Mouse (Mus musculus): ENCODE results near the gene Gm8994. TPM values are rescaled to one million over a fixed set of nuclear protein-coding genes. Genes with fewer than 3 reads are reported as not detected.
"Not testable (repeated sequence)": the region's sequence is repeated elsewhere in the genome, so short reads cannot be mapped to it uniquely, and the experiment has no call there.

The Gm8994 gene
- total RNA-seq (2014; rRNA removed; ENCODE audit: low replicate concordance) (not detected in 2 replicates), polyA plus RNA-seq (2015; fragmentation: Nextera tagmentation; extraction: Ambion mirVana) (not detected in 2 replicates)

DNA sequence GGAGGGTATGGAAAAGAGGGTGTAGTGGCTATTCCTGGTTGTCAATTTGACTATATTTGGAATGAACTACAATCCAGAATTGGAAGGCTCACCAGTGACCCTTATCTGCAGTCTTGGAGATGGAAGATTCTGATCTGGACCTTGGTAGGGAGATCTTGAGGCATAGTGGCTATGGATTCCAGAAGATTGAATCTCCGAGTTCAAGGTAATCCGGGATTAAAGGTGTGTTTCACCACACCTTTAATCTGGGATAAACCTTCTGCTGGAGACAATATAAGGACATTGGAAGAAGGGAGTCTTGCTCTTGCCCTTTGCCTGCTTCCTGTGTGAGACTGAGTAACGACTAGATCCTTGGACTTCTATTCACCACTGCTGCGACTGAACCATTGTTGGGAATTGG is at the start of gene Gm8994:
Gene Gm8994, plus strand, starts transcription at position 301 of the 400 bp plus-strand sequence.
- not testable (repeated sequence) for H3K4me2 ChIP-seq (ENCODE audit: low read depth, low read length); H3K4me1 ChIP-seq (ENCODE audit: control insufficient read depth, insufficient read depth); DNase-seq (ENCODE audit: low spot score); H3K9ac ChIP-seq (replicated peaks; ENCODE audit: low read depth, low read length); H3K4me3 ChIP-seq (ENCODE audit: low read depth, low read length); ATAC-seq (ENCODE audit: insufficient read depth, low read depth); H3K36me3 ChIP-seq (replicated peaks; ENCODE audit: control insufficient read depth, insufficient read depth, low read length); H3K27ac ChIP-seq (ENCODE audit: low read depth); H3K9me3 ChIP-seq (replicated peaks; ENCODE audit: control insufficient read depth, low read length); H3K27me3 ChIP-seq (ENCODE audit: control insufficient read depth, insufficient read depth, low read length)
- WGBS: 87% methylated on average over 4 of the region's 4 CpGs

- WGBS: 75% methylated on average over 4 of the region's 4 CpGs
Observed at GRCm38 (mm10) chr6:136277685-136278084, 49.7 kb upstream of the Gm8994 start.

GRCm38 (mm10) chr6:136284565-136284964 is 42.8 kb upstream of the Gm8994 start:
- Histone ChIP-seq H3K9me3 (replicated peaks; ENCODE audit: control insufficient read depth, low read length) (no peaks in the 10 kb centered on the region), H3K27ac (ENCODE audit: low read depth) (no peak overlapping the region), H3K27me3 (ENCODE audit: control insufficient read depth, insufficient read depth, low read length) (no peaks in the 10 kb centered on the region), H3K4me3 (ENCODE audit: low read depth, low read length) (no peak overlapping the region), H3K9ac (replicated peaks; ENCODE audit: low read depth, low read length) (no peak overlapping the region), H3K36me3 (replicated peaks; ENCODE audit: control insufficient read depth, insufficient read depth, low read length) (no peaks in the 10 kb centered on the region), H3K4me1 (ENCODE audit: control insufficient read depth, insufficient read depth) (no peaks in the 10 kb centered on the region), H3K4me2 (ENCODE audit: low read depth, low read length) (no peak overlapping the region)
- ATAC-seq (ENCODE audit: insufficient read depth, low read depth) (no peak), DNase-seq (ENCODE audit: low spot score) (no peak)
- WGBS: 73% methylated on average over 8 of the region's 8 CpGs
- no peak for TF ChIP-seq CTCF (IDR thresholded peaks at IDR 0.05; ENCODE audit: low read depth)
- no peak for TF ChIP-seq EP300 (IDR thresholded peaks at IDR 0.05; ENCODE audit: low read depth)

More at GRCm38 (mm10) chr6:136277685-136278084, 49.7 kb upstream of the Gm8994 start:
- TF ChIP-seq CTCF (IDR thresholded peaks at IDR 0.05; ENCODE audit: low read depth) (no peak), EP300 (IDR thresholded peaks at IDR 0.05; ENCODE audit: low read depth) (no peak)
- no peak for DNase-seq (ENCODE audit: low spot score)
- Histone ChIP-seq H3K27me3 (ENCODE audit: control insufficient read depth, insufficient read depth, low read length) (no peaks in the 10 kb centered on the region), H3K4me2 (ENCODE audit: low read depth, low read length) (no peak overlapping the region), H3K27ac (ENCODE audit: low read depth) (no peak overlapping the region), H3K36me3 (replicated peaks; ENCODE audit: control insufficient read depth, insufficient read depth, low read length) (no peaks in the 10 kb centered on the region), H3K9me3 (replicated peaks; ENCODE audit: control insufficient read depth, low read length) (no peaks in the 10 kb centered on the region), H3K9ac (replicated peaks; ENCODE audit: low read depth, low read length) (no peak overlapping the region), H3K4me1 (ENCODE audit: control insufficient read depth, insufficient read depth) (no peaks in the 10 kb centered on the region), H3K4me3 (ENCODE audit: low read depth, low read length) (no peak overlapping the region)
- no peak for ATAC-seq (ENCODE audit: insufficient read depth, low read depth)

DNA sequence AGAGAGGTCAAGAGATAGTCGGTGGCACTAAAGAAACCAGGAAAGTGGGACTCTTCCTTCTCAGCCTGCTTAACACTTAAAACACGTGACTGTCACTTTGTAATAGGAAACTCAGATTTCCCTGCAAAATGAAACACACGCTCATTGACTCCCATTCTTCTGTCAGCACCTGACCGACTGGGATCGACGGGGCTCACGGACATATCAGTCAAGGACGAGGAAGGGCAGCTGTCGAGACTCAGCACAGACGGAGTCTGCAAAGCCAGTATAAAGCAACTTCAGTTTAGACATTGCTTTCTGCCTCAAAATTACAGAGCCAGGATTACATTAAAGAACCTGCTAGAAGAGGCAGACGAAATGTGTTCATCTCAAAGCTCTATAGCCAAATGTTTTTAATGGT is 41.2 kb upstream of the Gm8994 start:
- Histone ChIP-seq H3K36me3 (replicated peaks; ENCODE audit: control insufficient read depth, insufficient read depth, low read length) (no peaks in the 10 kb centered on the region), H3K27ac (ENCODE audit: low read depth) (no peak overlapping the region), H3K4me1 (ENCODE audit: control insufficient read depth, insufficient read depth) (no peaks in the 10 kb centered on the region), H3K9me3 (replicated peaks; ENCODE audit: control insufficient read depth, low read length) (no peaks in the 10 kb centered on the region), H3K4me3 (ENCODE audit: low read depth, low read length) (no peak overlapping the region), H3K27me3 (ENCODE audit: control insufficient read depth, insufficient read depth, low read length) (no peaks in the 10 kb centered on the region), H3K9ac (replicated peaks; ENCODE audit: low read depth, low read length) (no peak overlapping the region), H3K4me2 (ENCODE audit: low read depth, low read length) (no peak overlapping the region)
- ATAC-seq (ENCODE audit: insufficient read depth, low read depth): no peak
- DNase-seq (ENCODE audit: low spot score): no peak
- 38% methylated on average over 11 of the region's 11 CpGs for WGBS
- TF ChIP-seq CTCF (IDR thresholded peaks at IDR 0.05; ENCODE audit: low read depth) (no peak), EP300 (IDR thresholded peaks at IDR 0.05; ENCODE audit: low read depth) (no peak)

DNA sequence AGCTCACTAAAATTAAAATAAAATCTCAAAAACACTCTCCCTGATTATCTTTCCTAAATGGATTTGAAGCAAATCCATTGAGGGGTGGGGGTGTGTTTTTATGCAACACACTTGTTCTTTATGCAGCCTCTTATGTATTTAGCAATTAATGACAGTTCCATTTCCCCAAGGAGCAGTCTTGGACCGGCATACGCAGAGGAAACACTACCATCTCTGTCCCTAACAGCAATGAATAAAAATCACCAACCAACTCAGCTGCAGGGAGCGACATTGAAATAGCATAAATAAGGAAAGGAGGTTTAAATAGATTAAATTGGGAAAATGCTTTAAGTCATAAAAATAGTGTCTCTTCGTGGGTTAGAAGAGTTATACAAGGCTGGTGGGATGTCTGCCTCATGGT is 40.8 kb upstream of the Gm8994 start:
- H3K9ac ChIP-seq (replicated peaks; ENCODE audit: low read depth, low read length): no peak overlapping the region
- 79% methylated on average over 4 of the region's 4 CpGs for WGBS
- H3K9me3 ChIP-seq (replicated peaks; ENCODE audit: control insufficient read depth, low read length): no peaks in the 10 kb centered on the region
- H3K4me3 ChIP-seq (ENCODE audit: low read depth, low read length): no peak overlapping the region
- no peaks in the 10 kb centered on the region for H3K36me3 ChIP-seq (replicated peaks; ENCODE audit: control insufficient read depth, insufficient read depth, low read length)
- ATAC-seq (ENCODE audit: insufficient read depth, low read depth) (no peak), DNase-seq (ENCODE audit: low spot score) (no peak)
- no peaks in the 10 kb centered on the region for H3K27me3 ChIP-seq (ENCODE audit: control insufficient read depth, insufficient read depth, low read length)
- H3K27ac ChIP-seq (ENCODE audit: low read depth): no peak overlapping the region
- TF ChIP-seq CTCF (IDR thresholded peaks at IDR 0.05; ENCODE audit: low read depth): no peak
- TF ChIP-seq EP300 (IDR thresholded peaks at IDR 0.05; ENCODE audit: low read depth): no peak
- H3K4me2 ChIP-seq (ENCODE audit: low read depth, low read length): no peak overlapping the region
- H3K4me1 ChIP-seq (ENCODE audit: control insufficient read depth, insufficient read depth): no peaks in the 10 kb centered on the region

- H3K4me2 ChIP-seq (ENCODE audit: low read depth, low read length): no peak overlapping the region
- no peak for TF ChIP-seq CTCF (IDR thresholded peaks at IDR 0.05; ENCODE audit: low read depth)
- TF ChIP-seq EP300 (IDR thresholded peaks at IDR 0.05; ENCODE audit: low read depth): no peak
- DNase-seq (ENCODE audit: low spot score): no peak
Observed at GRCm38 (mm10) chr6:136291424-136291823, 35.9 kb upstream of the Gm8994 start.

More at GRCm38 (mm10) chr6:136291424-136291823, 35.9 kb upstream of the Gm8994 start:
- H3K4me3 ChIP-seq (ENCODE audit: low read depth, low read length): no peak overlapping the region
- H3K4me1 ChIP-seq (ENCODE audit: control insufficient read depth, insufficient read depth): no peaks in the 10 kb centered on the region
- no peak overlapping the region for H3K27ac ChIP-seq (ENCODE audit: low read depth)
- ATAC-seq (ENCODE audit: insufficient read depth, low read depth): no peak
- peaks cover 3% of the 10 kb centered on the region; the same call in 1 of the 2 replicates for H3K9me3 ChIP-seq (replicated peaks; ENCODE audit: control insufficient read depth, low read length)
- no peaks in the 10 kb centered on the region for H3K27me3 ChIP-seq (ENCODE audit: control insufficient read depth, insufficient read depth, low read length)
- 83% methylated on average over 3 of the region's 3 CpGs for WGBS
- no peaks in the 10 kb centered on the region for H3K36me3 ChIP-seq (replicated peaks; ENCODE audit: control insufficient read depth, insufficient read depth, low read length)
- no peak overlapping the region for H3K9ac ChIP-seq (replicated peaks; ENCODE audit: low read depth, low read length)
